In genomic region chr13:108487066-108487465, GRCm38 (mm10) we compare ENCODE assay signal across 16 mouse cellular contexts.
"Had no signal": no experiment of that assay in that cellular context is flagged by ENCODE, and none has a peak within 500 bp of the region (broad histone marks: within the 10 kb centered on the region; RNA-seq: fewer than 3 reads in every experiment).

No protein-coding gene starts in this region.

- H3K4me1 ChIP-seq: liver, embryonic 15.5 days; midbrain, embryonic 13.5 days; midbrain, embryonic 15.5 days; neural tube, embryonic 12.5 days; stomach, embryonic 15.5 days had no signal

- H3K9ac ChIP-seq: liver, embryonic 15.5 days; liver, postnatal 0 days; lung, embryonic 14.5 days; midbrain, embryonic 13.5 days; midbrain, embryonic 15.5 days; neural tube, embryonic 12.5 days; stomach, embryonic 15.5 days had no signal

- DNase-seq: liver, postnatal 0 days; lung, embryonic 14.5 days; lung, postnatal 14 days; lung, postnatal 36 days; right cerebral cortex, postnatal 14 days; thymus, adult 18-20 months; thymus, postnatal 14 days; thymus, postnatal 36 days had no signal

- ATAC-seq: liver, postnatal 0 days; midbrain, embryonic 13.5 days; midbrain, embryonic 15.5 days had no signal

- H3K4me2 ChIP-seq: liver, embryonic 15.5 days; lung, embryonic 14.5 days; midbrain, embryonic 11.5 days; midbrain, embryonic 13.5 days; midbrain, embryonic 15.5 days; neural tube, embryonic 12.5 days; stomach, embryonic 15.5 days had no signal

- H3K36me3 ChIP-seq: liver, embryonic 15.5 days; midbrain, embryonic 13.5 days; midbrain, embryonic 15.5 days; neural tube, embryonic 12.5 days; stomach, embryonic 15.5 days had no signal

- H3K9me3 ChIP-seq: liver, embryonic 15.5 days; megakaryocyte, embryonic 14.5 days; midbrain, embryonic 13.5 days; midbrain, embryonic 15.5 days; neural tube, embryonic 12.5 days; stomach, embryonic 15.5 days had no signal

- H3K4me3 ChIP-seq: liver, embryonic 15.5 days; megakaryocyte, embryonic 14.5 days; midbrain, embryonic 13.5 days; midbrain, embryonic 15.5 days; neural tube, embryonic 12.5 days; stomach, embryonic 15.5 days had no signal

- H3K27me3 ChIP-seq: liver, embryonic 15.5 days; midbrain, embryonic 13.5 days; midbrain, embryonic 15.5 days; neural tube, embryonic 12.5 days; stomach, embryonic 15.5 days had no signal

- H3K27ac ChIP-seq: liver, embryonic 15.5 days; macrophage; midbrain, embryonic 13.5 days; midbrain, embryonic 15.5 days; neural tube, embryonic 12.5 days; stomach, embryonic 15.5 days had no signal
